Mouse (Mus musculus) Muller cell, postnatal 12 days (primary cell): ENCODE results near the gene Slc25a10.
A peak's percentile ranks its signal among the peaks of the same experiment; 100 is the strongest.
"Not testable (repeated sequence)": the region's sequence is repeated elsewhere in the genome, so short reads cannot be mapped to it uniquely, and the experiment has no call there.

Source experiments
- DNase-seq: peaks from one replicate; pipeline ENCODE4 v3.0.0-alpha.2; 2015; ENCODE audit errors: inconsistent ontology term

Slc25a10 gene

DNA sequence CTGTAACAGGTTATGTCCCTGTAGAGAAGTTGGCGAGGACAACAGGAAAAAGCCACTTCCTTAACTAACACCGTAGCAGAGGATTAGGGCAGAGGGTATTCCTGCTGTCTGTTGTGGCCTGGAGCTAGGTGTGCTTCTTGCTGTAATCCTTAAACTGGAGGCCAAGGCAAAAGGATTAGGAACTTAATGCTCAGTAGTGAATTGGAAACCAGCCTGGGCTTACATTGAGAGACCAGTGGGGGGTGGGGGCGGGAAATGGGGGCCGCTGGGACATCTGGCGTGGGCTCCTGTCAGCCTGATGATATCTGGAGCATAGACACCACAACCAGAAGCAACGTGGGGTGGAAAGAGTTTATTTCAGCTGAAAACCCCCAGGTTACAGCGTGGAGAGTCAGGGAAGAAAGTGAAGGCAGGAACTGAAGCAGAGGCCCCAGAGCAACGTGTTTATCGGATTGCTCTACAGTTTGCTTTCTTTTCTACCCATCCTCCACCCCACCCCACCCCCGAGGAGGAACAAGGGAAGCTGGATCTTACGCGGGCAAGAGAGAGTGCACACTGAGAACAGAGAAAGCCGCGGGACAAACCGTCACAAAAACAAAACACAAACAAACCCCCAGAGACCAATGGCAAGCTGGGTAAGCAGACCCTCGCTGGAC lies 18.9 kb downstream of the Slc25a10 start:
- DNase-seq: peak; percentile 19

GRCm38 (mm10) chr11:120512790-120513453 lies 21.3 kb downstream of the Slc25a10 start:
- peak; percentile 81 for DNase-seq

DNA sequence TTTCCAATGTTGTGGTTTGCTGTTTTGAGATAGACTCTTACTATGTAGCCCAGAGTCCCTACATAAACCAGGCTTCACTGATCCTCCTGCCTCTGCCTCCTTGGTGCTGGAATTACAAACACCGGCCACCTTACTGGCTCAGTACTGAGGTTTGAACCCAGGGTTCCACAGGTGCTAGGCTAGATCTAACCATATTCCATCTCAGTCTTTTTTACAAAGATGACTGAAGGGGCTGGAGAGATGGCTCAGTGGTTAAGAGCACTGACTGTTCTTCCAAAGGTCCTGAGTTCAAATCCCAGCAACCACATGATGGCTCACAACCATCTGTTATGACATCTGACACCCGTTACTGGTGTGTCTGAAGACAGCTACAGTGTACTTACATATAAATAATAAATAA lies 22.6 kb downstream of the Slc25a10 start:
- DNase-seq: not testable (repeated sequence)

GRCm38 (mm10) chr11:120515611-120516010 lies 24.0 kb downstream of the Slc25a10 start:
- DNase-seq: peak; percentile 69

DNA sequence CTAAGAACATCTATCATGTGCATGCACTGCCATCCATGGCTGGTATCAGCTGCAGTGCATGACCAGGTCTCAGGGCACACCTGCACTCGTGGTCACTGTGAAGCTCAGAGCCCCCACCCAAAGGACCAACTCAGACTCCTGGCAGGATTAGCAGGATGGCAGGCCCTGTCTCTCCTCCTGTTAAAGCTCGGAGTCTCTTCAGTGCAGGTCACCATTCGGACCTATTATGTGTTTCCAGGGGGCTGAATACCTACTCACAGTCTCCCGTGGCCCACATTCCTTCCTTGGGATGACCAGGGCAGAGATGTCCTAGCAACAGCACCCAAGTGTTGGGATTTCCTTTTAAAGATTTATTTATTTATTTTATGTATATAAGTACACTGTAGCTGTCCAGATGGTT lies 25.5 kb downstream of the Slc25a10 start:
- DNase-seq: no peak

DNA sequence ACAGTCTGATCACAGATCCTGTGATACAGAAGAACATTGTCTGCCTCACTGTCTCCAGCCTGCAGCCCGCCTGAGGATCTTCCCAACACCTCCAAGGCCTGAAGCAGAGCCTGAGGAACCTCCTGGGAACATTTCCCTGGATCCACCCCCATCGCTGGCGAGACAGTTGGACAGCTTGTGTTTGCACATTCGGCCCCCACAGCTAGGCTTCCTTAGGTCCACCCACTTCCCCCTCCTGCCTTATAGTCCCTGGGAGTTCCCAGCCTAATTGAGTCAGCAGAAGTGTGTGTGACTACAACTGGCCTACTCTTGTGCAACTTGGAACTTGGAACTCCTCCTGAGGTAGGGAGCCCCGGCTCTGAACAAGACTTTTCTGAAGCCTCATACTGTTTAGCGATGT lies 26.4 kb downstream of the Slc25a10 start:
- no peak for DNase-seq

GRCm38 (mm10) chr11:120518558-120518957 lies 26.9 kb downstream of the Slc25a10 start:
- DNase-seq: no peak

- DNase-seq: peak; percentile 72
Measured at GRCm38 (mm10) chr11:120519738-120520137, 28.1 kb downstream of the Slc25a10 start.

DNA sequence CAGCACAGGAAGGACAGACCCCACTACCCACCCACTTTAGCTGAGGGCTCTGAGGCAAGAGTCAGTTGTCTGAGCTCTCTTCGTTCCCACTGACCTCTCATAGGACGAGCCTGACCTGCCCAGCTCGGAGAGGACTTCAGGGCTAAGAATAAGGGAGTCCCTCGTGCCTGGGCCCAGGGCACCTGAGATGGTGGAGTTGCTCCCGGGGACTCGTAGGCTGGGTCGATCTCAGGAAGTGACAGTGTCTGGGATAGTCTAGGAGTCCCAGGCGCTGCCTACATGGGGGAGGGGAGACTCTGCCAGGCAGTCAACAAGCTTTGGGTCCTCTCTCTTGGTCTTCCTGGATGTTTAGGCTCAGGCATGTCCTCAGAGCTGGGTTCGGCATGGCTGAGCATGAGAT lies 28.9 kb downstream of the Slc25a10 start:
- DNase-seq: no peak

GRCm38 (mm10) chr11:120520967-120521540 lies 29.4 kb downstream of the Slc25a10 start:
- DNase-seq: no peak

GRCm38 (mm10) chr11:120522581-120522980 lies 30.9 kb downstream of the Slc25a10 start:
- DNase-seq: no peak

DNA sequence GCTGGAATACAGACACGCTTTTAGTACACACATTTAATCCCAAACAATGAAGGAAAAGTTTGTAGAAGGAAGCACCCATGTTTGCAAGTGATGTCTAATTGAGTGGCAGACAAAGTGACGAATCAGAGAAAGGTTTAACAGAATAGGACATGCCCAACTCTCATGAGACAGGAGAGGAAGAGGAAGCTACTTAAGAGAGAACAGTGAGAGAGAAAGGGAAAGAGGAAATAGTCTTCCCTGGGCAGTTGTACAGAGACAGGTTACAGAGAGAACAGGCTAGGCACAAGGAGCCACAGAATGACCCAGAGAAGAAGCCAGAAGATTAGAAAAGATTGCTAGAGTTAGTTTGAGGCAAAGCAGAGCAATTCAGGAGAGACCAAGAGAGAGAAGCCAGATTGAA lies 34.3 kb downstream of the Slc25a10 start:
- DNase-seq: no peak

DNA sequence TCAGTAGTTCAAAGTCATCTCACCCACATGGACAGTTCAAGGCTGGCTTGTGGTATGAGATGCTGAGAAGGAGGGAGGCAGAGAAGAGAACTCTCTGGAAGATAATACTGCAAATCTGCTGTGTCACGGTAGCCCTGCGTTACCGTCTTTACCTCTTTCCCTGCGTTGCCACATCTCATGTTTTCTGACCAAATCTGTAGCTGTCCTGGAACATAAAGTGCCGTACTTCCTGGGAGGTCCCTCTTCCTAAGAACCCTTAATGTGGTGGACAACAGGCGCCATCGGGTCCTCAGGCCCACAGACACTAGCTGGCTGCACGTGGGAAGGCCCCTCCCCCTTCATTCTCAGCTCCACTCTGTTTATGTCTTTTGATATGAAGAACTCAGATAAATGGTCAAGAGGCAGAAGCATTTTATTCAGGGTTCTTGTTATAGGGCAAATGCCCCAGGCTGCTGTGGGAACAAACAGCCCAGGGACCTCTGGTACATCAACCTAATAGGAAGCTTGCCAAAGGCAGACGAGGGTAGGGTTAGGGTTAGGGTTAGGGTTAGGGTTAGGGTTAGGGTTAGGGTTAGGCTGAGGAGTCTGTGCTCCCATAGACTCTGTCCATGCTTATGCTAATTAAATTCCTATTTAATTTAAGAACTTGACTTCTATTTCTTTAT lies 36.2 kb downstream of the Slc25a10 start:
- DNase-seq: no peak

- no peak for DNase-seq
Measured at GRCm38 (mm10) chr11:120528903-120529302, 37.3 kb downstream of the Slc25a10 start.

DNA sequence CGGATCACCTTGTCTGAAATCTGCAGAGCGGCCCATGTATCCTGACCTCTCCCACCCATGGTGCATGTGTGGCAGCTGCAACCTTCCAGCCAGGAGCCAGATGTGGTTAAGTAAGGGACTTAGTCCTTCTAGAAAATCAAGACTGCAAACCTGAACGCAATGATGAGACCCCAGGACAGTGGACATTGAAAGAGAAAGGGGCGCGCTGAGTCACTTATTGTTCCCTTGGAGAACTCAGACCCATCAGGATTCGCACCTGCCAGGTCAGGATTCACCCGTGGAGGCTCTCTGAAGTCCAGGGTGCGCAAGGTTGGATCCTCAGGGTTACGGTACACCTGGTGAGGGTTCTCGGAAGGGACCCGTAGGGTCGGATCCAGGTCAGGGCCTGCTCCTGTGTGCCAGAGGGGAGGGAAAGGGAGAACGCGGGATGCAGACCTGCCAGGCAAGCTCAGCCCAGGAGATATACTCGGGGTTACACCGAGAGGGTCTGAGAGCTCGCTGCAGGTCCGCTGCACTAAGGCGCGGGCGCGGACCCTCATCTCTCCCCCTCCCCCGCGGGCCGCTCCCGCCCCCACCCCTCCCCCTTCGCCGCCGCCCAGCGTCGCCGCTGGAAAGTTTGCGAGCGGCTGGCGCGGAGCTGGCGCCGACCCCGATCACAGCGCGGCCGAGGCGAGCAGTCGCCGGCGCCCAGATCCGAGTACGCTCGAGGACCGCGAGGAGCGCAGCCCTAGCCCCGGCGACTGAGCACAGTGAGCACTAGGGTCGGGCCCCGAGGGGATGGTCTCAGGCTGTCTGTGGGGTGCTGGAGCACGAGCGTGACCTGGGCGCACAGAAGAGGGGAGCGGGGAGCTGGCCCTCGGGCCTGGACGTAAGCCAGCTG lies 38.7 kb downstream of the Slc25a10 start, which contains the start of gene Gcgr:
Gene Gcgr, plus strand, starts transcription at position 615 of the 880 bp plus-strand sequence.
- no peak for DNase-seq

- DNase-seq: no peak
Measured at GRCm38 (mm10) chr11:120531646-120532045, 40.0 kb downstream of the Slc25a10 start.

- DNase-seq: no peak
Measured at GRCm38 (mm10) chr11:120534093-120534492, 42.5 kb downstream of the Slc25a10 start.

GRCm38 (mm10) chr11:120535145-120535544 lies 43.5 kb downstream of the Slc25a10 start:
- no peak for DNase-seq

- DNase-seq: no peak
Measured at GRCm38 (mm10) chr11:120535804-120536203, 44.2 kb downstream of the Slc25a10 start.

DNA sequence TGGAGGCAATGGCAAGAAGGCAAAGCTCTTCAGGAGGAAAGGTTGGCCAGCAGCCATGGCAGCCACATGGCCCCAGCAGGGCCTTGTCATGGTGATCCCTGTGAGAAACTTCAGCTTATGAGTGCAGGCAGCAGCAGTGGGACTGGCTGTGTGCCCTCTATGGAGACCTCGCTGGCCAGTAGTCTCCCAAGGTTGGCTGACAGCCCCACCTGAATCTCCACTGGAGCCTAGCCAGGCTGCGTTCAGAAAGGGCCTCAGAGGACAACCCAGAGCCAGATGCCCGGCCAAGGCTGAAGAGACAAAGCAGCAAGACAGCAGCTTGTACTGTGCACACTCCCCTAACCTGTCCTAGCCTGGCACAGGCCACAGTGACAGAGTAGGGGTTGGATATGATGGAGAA lies 46.8 kb downstream of the Slc25a10 start:
- DNase-seq: no peak

DNA sequence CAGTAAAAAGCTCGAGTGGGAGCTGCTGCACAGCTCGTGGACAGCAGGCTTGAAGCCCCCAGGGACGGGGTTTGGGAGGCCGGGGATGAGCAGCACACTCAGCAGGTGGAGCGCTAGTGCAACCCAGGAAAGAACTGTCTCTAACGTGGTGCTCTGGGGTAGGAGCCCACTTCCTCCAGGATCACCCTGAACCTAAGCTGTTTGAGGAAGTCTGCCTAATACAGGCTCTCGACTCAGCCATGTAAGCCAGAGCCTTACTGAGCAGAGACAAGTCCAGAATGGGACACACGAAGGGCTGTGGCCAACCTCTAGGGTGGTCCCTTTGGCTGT lies 47.3 kb downstream of the Slc25a10 start:
- DNase-seq: no peak
